Mouse (Mus musculus): ENCODE measurements around the gene Hmox2.
A peak's percentile ranks its signal among the peaks of the same experiment; 100 is the strongest.

The Hmox2 gene

GRCm38 (mm10) chr16:4781524-4782196 lies 55.5 kb downstream of the Hmox2 start:
- peak; percentile 12 to 21 for DNase-seq (ENCODE audit: low spot score in 2 of 2)

- DNase-seq (ENCODE audit: low spot score in 2 of 2) = no peak
Measured at GRCm38 (mm10) chr16:4782515-4782914, 56.4 kb downstream of the Hmox2 start.

GRCm38 (mm10) chr16:4785706-4786105 lies 59.5 kb downstream of the Hmox2 start:
- DNase-seq (ENCODE audit: low spot score in 2 of 2) = no peak

GRCm38 (mm10) chr16:4788176-4788575 lies 62.0 kb downstream of the Hmox2 start:
- no peak for DNase-seq (ENCODE audit: low spot score in 2 of 2)

- DNase-seq (ENCODE audit: low spot score in 2 of 2) = peak; percentile 33 to 35
Measured at GRCm38 (mm10) chr16:4789311-4789768, 63.2 kb downstream of the Hmox2 start.

- DNase-seq (ENCODE audit: low spot score in 2 of 2) = peak; percentile 91
Measured at GRCm38 (mm10) chr16:4789810-4790559, 63.8 kb downstream of the Hmox2 start, which contains the start of gene Cdip1. Gene Cdip1 (minus strand): TSS chr16:4790292.

GRCm38 (mm10) chr16:4791332-4791731 lies 65.2 kb downstream of the Hmox2 start:
- DNase-seq (ENCODE audit: low spot score in 2 of 2) = no peak

- DNase-seq (ENCODE audit: low spot score in 2 of 2) = no peak
Measured at GRCm38 (mm10) chr16:4796631-4797030, 70.5 kb downstream of the Hmox2 start.
